Mouse (Mus musculus) left cerebral cortex, postnatal 10 days (tissue): ENCODE data around the gene Fam49a. TPM values are rescaled to one million over a fixed set of nuclear protein-coding genes. Genes with fewer than 3 reads are reported as not detected.
"Not testable (repeated sequence)": the region's sequence is repeated elsewhere in the genome, so short reads cannot be mapped to it uniquely, and the experiment has no call there.

ENCODE experiments used
- DNase-seq, 2 experiments: peaks; one replicate each; pipeline ENCODE4 v3.0.0; 2021 to 2022; ENCODE audit warnings: low spot score in 2 of 2, mixed read lengths in 1 of 2; ENCODE audit errors: extremely low spot score in 1 of 2
- intact Hi-C: fragments of 180-260 bp; cut with DNase I; formaldehyde crosslinking; loops from one replicate; pipeline ENCODE4 v1.15.1; 2025
- total RNA-seq, 2 experiments: library from RNA; stranded (reverse); gene quantifications; 2 replicates each; pipeline ENCODE4 v1.2.3; 2021

The Fam49a gene
- total RNA-seq, 2 experiments from 2014 or later, result 330 to 354 TPM

DNA sequence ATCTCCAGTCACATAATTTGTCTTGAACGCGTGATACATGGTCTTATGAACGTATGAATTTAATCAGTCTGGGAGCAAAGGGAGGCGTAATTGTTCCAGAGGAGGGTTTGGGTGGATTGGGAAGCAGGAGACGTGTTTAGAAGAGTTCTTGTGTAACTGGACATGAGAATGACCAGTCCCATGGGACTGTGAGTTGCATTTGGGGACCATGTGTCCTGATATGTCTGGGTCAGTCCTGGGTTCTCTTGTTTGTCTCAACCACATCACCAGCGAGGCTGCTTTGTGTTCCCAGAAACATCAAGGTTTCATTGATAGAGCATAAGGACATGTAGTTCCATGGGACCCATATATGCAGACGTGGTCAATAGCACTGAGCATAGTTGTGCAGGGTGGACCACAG is 36.5 kb downstream of the Fam49a start:
- intact Hi-C loops, result no loop called here
- DNase-seq, result no peak

DNA sequence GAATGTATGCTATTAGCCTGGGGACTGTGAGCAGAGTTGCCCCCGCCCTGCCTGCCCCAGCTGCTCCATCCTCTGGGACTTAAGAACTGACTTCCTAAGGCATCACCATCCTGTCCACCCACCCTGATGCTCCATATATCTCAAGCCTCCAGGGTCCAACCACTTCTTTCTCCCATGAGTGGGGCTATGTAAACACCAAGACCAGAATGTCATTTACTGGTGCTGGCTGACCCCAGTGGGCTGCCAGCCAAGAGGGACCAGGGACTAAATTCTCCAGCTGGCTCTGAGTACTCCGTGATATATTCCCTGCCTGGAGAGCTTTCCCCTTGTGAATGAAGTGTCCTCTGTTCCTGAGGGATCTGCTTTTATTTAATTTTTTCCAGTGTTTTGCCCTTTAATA is 37.4 kb downstream of the Fam49a start:
- intact Hi-C loops, result no loop called here

DNA sequence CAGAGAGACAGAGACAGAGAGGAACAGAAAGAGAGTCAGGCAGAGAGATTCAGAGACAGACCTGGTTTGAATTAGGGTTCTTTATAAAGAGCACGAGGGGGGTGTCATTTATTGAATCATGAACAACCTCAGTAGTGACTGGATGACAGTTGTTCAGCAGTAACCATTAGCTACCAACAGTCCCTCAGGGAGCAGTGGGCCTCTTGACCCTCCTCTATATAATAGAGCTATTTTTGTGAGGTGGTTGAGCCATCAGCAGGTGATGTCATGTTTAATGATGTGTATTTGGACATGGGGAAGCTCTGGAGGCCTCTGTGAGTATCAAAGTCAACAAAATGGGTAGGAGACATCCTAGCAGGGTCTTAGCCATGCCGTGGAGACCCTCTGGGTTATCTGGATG is 39.2 kb downstream of the Fam49a start:
- DNase-seq, result no peak
- intact Hi-C loops, result no loop called here

More for the DNA sequence above, 37.4 kb downstream of the Fam49a start:
- DNase-seq, result no peak

DNA sequence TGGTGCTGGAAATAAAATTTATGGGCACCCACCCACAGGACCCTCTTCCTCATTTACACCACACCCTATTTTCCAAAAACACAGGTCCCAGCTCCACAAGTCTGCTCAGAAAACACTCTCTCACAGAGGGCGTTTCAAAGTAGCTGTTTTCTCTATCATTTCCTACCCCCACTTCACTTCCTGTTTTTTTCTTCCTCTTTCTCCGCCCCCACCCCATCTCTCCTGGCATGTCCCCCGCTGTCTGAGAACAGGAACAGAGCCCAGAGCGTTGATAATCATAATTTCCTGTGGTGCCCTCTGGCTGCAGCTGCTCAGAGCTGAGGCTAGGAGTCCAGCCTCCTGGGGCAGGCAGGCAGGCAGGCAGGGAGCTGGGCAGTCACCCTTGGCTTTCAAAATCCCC is 39.9 kb downstream of the Fam49a start:
- intact Hi-C loops, result no loop called here
- peak in 1 of 2 experiments; percentile 55 for DNase-seq

DNA sequence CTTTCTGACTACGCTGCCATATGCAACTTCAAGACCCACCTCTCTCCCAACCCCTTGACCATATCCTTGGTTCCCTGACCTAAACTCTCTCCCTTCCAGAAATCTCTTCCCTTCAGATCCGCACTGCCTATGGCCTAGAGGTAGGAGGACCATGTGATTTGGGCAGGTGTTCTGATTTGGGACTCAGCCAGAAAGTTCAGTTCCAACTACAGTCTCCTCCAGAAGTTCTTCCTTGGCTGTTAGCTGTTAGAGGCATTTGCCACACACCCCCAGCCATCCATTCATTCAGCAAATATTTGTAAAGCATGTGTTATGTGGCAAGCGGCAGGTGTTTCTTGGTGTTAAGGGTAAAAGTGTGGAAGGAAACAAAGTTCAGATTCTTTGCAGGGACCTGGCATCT is 44.3 kb downstream of the Fam49a start:
- DNase-seq, result no peak
- intact Hi-C loops, result no loop called here

DNA sequence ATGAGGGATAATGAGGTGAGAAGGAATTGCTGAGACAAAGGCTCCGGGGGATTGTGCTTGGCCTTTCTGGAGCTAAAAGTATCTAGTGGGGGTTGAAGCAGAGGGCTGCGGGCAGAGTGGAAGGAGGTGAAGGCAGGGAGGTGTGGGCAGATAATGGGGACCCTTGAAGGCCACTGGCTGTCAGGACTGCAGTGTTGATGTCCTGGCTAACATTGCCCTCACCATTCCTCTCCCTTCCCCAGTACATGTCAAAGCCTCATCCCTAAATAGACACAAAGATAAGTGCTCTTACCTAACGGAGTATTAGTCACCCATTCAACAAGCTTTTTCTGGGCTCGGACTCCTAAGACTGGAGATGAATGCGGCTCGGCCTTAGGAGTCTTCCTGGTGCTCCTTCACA is 44.9 kb downstream of the Fam49a start:
- no peak for DNase-seq
- intact Hi-C loops, result no loop called here

DNA sequence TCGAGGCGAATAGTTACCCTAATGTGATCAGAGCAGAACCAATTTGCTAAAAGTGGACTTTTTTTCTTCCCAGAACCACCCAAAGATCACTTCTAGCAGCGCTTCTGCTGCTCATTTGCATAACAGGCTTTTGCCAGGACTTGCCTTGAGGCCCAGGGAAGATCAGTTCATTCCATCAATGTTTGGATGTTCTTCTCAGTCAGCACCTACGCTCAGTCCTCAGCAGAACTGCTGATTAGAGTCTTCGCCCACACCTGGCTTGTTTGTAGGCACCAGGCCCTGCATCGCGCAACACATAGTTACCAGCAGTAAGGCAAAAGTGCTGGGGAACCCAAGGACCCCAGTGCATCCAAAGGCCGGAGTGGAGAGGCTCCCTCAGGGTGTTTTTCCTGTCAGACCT is 45.3 kb downstream of the Fam49a start:
- intact Hi-C loops, result no loop called here
- no peak for DNase-seq

DNA sequence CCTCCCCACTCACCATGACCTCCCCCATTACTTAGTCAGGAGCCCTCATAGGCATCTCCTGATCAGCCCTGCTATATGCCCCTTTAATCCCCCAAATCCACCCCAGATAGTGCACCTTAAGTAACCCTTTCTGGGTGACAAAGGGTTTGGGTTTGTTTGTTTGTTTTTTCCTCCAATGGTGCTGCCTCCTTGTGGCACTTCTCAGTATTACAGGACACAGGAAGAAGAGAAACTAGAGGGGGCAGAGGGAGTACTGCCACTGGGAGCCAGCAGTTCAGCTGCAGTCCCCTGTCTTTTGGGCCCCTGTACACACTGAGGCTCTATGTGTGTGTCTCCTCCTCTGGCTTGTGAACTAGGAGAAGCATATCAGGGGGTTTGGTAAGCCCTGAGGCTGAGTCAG is 51.5 kb downstream of the Fam49a start:
- intact Hi-C loops, result no loop called here
- DNase-seq, result no peak

DNA sequence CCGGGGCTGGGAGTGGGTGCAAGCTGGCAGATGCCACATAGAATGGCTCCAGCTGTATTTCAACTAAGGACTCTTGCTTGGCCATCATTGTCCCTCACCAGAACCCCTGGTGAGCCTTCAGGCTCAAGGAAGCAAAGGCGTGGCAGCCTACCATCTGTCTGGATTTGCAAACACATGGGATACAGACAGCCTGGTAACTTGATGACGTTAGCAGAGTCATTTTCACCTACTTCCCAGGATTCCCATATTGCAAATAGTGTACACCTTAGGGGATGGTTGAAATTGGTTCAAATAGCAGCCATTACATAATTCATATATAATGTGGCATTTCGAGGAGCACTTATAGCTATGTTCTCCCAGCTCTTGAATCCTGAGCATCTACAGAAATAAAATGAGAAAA is 52.0 kb downstream of the Fam49a start:
- intact Hi-C loops, result no loop called here

DNA sequence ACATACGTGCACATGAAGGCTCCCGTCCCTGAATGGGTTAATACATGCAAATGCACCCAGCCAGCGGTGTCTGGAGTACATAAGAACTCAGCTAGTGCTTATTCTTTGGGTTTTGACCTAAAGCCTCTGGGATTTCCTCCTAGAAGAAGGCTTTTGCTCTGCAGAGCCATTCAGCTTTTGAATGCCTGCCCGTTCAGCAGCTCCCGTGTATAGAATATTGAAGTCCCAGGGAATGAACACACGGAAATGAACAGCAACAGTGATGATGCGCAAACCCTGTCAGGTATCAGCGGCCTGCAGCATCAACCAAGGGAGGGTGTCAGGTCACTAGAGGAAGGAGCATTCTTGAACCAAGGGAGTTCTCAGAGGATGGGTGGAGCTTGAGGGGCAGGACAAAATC is 52.4 kb downstream of the Fam49a start:
- DNase-seq, result no peak
- intact Hi-C loops, result no loop called here

More for the DNA sequence above, 52.0 kb downstream of the Fam49a start:
- no peak for DNase-seq

DNA sequence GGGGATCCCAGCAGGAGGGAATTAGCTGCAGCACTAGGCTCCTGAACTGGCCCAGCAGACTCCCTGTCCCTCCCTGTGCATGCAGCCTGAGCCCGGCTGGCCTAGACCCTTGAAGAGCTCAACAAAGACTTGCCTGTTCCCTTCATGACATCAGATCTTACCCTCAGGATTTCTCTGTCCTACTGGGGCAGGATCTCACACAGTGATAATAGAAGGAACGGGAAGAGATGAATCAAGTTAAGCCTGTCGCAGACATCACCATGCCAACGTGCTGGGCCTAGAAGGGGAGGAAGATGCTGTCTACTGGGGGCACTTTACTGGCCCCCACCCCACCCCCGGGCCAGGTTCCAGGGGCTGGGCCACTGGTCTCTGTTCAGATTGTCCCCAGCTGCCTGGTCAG is 53.1 kb downstream of the Fam49a start:
- intact Hi-C loops, result loop anchor here (5.0 kb wide), 1 partner anchor 53 kb away; the partner anchor contains the start of gene Fam49a
- DNase-seq, result no peak

DNA sequence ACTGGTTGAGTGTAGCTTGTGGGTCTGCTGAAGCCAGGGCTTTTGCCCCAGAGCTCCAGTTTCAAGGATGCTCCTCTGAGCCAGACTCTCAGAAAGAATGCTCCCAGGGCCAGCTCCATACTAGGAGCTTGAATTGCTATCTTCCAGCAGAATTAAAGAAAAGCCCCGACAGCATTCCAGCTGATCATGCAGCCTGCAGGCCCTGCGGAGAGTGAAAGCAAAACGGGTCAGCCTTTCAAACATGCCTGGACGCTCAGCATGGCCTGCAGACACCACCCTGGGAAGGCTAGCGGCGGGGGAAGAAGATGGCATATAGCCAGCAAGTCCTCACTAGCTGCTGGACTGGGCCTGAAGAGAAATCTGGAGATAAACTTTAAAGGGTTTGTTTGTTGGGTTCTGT is 55.0 kb downstream of the Fam49a start:
- intact Hi-C loops, result loop anchor here (5.0 kb wide), 1 partner anchor 55 kb away; the partner anchor contains the start of gene Fam49a
- peak in 1 of 2 experiments; percentile 69 for DNase-seq

DNA sequence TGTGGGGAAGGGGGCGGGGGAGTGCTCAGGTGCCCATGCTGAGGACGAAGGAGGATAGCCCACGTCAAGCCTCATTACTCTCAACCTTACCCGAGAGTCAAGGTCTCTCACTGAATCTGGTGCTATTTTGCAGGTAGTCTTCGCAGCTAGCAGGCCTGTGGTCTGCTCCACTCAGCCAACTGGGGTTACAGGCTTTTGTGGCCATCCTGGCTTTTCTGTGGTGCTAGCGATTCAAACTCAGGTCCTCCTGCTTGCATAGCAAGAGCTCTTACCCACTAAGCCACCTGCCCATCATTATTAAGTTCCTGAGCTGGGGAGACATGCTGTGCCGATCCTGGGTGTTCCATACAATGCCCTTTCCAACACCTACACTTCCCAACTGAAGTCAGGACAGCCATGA is 55.7 kb downstream of the Fam49a start:
- intact Hi-C loops, result loop anchor here (1.0 to 5.0 kb wide), 2 partner anchors 55 to 141 kb away; partner anchors contain the start of gene Fam49a
- no peak for DNase-seq

DNA sequence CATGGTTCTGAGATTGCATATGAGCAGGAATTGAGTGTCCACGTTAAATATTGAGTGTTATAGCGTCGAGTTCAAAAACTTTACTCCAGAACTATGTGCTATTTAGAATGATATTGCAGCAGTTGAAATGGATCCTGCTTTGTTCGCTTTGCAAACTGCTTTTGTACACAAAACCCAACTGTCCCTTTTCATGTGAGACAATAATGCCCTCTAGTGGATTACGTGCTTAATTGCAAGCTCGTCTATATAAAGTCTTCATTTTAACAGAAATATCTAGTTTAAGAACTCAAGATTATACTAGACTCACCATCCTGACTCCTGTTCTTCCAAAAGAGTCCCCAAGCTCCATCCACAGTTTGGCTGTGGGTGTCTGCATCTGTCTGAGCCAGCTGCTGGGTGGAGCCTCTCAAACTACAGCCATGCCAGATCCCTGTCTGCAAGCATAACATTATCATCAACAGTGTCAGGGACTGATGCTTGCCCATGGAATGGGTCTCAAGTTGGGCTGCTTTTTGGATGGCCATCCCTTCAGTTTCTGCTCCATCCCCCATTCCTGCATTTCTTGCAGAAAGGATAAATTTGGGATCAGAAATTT is 56.3 kb downstream of the Fam49a start:
- DNase-seq, result no peak
- intact Hi-C loops, result loop anchor here (1.0 to 5.0 kb wide), 2 partner anchors 56 to 142 kb away; partner anchors contain the start of gene Fam49a

DNA sequence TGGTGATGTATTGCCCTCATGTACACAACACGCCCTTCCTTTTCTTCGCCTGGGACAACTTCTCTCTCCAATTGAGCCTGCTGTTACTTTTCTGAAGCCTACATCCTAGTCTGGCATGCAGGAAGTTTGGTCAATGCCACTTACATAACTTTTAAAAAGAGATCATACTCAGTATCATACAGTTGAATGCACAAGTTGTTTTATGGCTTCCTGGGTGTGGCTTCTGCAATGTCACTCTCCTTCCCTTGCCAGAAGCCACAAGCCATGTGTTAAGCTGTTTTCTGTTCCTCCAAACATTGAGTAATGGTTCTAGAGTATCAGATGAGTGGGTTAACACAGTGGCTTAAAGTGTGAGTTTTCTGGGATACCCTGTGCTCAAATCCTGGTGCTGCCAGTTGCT is 58.8 kb downstream of the Fam49a start:
- intact Hi-C loops, result loop anchor here (5.0 to 10.0 kb wide), 3 partner anchors 92 to 894 kb away; partner anchors contain the start of gene Mycn
- no peak for DNase-seq

DNA sequence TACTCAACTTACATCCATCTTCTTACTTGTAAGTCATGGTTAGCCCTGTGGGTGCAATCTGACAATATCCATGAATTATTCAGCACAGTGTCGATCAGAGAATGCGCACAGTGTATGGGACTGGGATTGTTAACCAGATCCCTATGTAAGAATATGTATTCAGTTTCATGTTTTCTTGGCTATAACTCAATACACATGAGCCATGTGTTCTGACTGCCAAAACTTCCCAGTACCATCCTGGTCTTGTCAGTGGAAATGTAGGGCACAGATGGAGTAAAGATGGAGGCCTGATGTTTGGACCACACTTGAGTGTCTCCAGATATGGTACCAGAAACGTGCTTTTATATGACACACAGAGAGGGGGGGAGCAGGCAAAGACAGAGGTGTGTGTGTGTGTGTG is 59.2 kb downstream of the Fam49a start:
- intact Hi-C loops, result loop anchor here (5.0 to 10.0 kb wide), 3 partner anchors 91 to 894 kb away; partner anchors contain the start of gene Mycn
- DNase-seq, result no peak

DNA sequence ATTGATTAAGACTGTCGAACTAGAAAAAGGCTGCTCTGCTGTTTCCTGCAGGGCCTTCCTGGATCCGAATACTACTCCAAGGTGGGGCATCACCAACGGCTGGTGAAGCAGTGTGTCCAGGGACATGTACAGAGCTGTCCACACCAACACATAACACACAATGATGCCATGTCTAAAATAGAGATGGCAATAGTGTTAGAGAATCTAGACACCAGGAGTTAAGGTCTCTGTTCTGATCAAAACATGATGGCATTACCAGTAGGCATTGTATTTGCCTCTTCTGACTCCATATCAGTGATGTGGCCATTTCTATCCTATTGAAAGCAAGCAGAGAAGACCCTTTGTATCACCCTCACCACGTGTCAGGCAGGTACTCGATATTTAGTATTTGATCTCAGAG is 61.1 kb downstream of the Fam49a start:
- DNase-seq, result no peak
- intact Hi-C loops, result loop anchor here (2.0 to 10.0 kb wide), 4 partner anchors 74 to 892 kb away; partner anchors contain the start of gene Mycn

DNA sequence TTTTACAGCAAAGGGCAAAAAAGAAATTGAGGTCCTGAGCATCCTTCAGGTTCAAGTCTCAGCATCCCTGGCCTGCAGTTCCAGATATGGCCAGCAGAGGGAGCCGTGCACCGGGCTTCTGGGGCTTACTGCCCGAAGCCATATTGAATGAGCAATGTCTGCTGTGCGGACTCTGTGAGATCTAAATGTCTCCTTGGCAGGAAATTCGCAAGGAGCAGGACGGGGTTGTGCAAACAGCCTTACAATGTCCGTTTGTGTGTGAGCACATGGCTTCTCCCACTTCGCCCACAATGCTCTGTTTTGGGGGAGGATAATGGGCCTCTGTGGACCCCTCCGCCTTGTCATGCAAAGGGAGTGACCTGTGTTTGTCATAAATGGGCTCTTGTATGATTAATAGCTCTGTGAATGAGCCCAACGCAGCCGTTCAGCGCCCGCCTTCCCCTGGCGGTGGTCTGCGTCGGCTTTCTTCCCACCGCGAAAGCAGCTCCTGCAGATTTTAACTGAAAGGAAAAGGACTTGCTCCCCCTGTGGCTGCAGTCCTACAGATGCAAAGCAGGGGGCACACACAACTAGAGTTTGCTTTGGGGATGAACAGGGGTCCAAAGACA is 61.8 kb downstream of the Fam49a start:
- intact Hi-C loops, result loop anchor here (2.0 to 10.0 kb wide), 4 partner anchors 73 to 891 kb away; partner anchors contain the start of gene Mycn
- DNase-seq, result peak; percentile 89 to 92

DNA sequence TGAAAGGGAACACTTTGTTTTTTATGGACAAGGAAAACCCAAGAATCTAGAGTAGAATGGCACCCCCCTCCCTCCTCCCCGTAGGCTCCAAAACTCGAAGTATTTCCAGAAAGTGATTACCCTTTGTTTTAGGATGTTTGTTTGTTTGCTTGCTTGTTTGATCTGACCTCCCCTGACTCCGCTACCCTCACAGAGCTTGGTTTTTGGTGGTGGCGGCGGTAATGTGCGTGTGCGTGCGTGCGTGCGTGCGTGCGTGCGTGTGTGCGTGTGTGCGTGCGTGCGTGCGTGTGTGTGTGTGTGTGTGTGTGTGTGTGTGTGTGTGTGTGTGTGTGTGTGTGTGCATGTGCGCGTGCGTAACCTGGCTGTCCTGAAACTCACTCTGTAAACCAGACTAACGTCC is 62.3 kb downstream of the Fam49a start:
- intact Hi-C loops, result loop anchor here (5.0 to 10.0 kb wide), 3 partner anchors 88 to 891 kb away; partner anchors contain the start of gene Mycn
- DNase-seq, result not testable (repeated sequence)
